Mouse (Mus musculus) liver, adult 2 months (tissue): ENCODE measurements around the gene Lmf1.

Source experiments
- CTCF ChIP-seq: fragments of 200-500 bp; IDR thresholded peaks from 2 replicates; pipeline ENCODE4 v1.5.1; 2011; ENCODE audit warnings: low read depth, low read length, control low read depth
- POLR2A ChIP-seq: fragments of 200-500 bp; IDR thresholded peaks from 2 replicates; pipeline ENCODE4 v1.6.1; 2011; ENCODE audit warnings: low read length, control low read depth; ENCODE audit not compliant: insufficient read depth; ENCODE audit errors: extremely low read depth

DNA sequence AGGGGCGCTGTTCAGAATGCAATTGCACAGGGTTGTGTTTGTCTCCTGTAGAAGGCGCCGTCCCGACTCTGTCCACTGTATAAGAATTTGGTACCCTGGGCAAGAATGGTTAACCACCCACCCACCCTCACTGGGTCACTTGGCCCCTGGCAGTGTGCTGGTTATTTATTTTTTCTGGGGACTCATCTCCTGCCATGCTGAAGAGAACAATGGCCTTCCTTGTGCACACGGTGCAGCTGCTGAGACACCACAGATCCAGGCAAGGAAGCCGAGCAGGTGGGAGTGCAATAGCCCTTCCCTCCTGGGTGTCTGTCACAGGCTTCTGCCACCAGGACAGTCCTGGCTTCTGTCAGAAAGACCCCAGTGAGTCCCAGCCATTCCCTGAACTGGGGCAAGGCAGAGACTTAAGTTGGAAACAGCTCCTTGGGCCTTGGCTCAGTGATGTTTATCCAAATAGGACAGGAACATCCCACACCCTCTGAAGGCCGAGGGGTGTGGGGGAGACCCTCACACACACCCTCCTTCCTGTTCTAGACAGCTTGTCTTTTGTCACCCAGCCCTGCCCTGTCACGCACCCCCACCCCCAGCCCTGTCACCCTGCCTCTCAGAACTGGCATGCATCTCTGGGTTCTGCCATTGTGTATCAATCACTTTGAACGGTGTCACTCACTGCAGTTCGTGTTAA lies 30.1 kb downstream of the Lmf1 start:
- TF ChIP-seq CTCF = no peak
- TF ChIP-seq POLR2A = no peak
